Comparison of ENCODE assay signal across 13 mouse cellular contexts in genomic region chr16:10465011-10465681, GRCm38 (mm10). TPM values are rescaled to one million over a fixed set of nuclear protein-coding genes. Genes with fewer than 3 reads are reported as not detected.
DNase-seq lines count a peak whose midpoint lies in the region; ATAC-seq and TF ChIP-seq lines count a peak whose summit lies in the region.
"Had no signal": no experiment of that assay in that cellular context is flagged by ENCODE, and none has a peak within 500 bp of the region (broad histone marks: within the 10 kb centered on the region; RNA-seq: fewer than 3 reads in every experiment).

No protein-coding gene starts in this region.

- no peaks in the 10 kb centered on the region for H3K9me3 ChIP-seq in hindbrain, embryonic 14.5 days (ENCODE audit: control insufficient read depth, low read length)
- H3K9me3 ChIP-seq: hindbrain, embryonic 15.5 days; limb, embryonic 15.5 days had no signal

- 6% methylated on average over 4 of the region's 4 CpGs for WGBS in large intestine, adult 2 months
- WGBS in hindbrain, embryonic 14.5 days: 43% methylated on average over 4 of the region's 4 CpGs

- H3K9ac ChIP-seq in hindbrain, embryonic 14.5 days: no peak overlapping the region
- H3K9ac ChIP-seq: hindbrain, embryonic 15.5 days; limb, embryonic 15.5 days had no signal

- H3ac ChIP-seq in C2C12 (ENCODE audit: control insufficient read depth, insufficient read length, low read depth): no peak overlapping the region

- no peak overlapping the region for H3K27ac ChIP-seq in hindbrain, embryonic 14.5 days
- H3K27ac ChIP-seq: hindbrain, embryonic 15.5 days; limb, embryonic 15.5 days had no signal

- no peaks in the 10 kb centered on the region for H3K79me3 ChIP-seq in C2C12 (ENCODE audit: low read depth)

- H3K4me2 ChIP-seq in hindbrain, embryonic 14.5 days (replicated peaks): no peak overlapping the region
- H3K4me2 ChIP-seq: hindbrain, embryonic 15.5 days; limb, embryonic 15.5 days had no signal

- ATAC-seq in hindbrain, embryonic 14.5 days (ENCODE audit: low FRiP score): no peak

- no peaks in the 10 kb centered on the region for H3K36me3 ChIP-seq in C2C12 (ENCODE audit: control insufficient read depth, insufficient read depth)
- no peaks in the 10 kb centered on the region for H3K36me3 ChIP-seq in hindbrain, embryonic 14.5 days (replicated peaks; ENCODE audit: control insufficient read depth, insufficient read depth)
- H3K36me3 ChIP-seq: hindbrain, embryonic 15.5 days; limb, embryonic 15.5 days had no signal

- TF ChIP-seq CTCF in C2C12 (IDR thresholded peaks at IDR 0.05; ENCODE audit: control insufficient read depth, insufficient read depth, insufficient read length): no peak

- no peaks in the 10 kb centered on the region for H3K79me2 ChIP-seq in C2C12 (ENCODE audit: control insufficient read depth, insufficient read depth)

- H3K4me1 ChIP-seq in hindbrain, embryonic 14.5 days (replicated peaks; ENCODE audit: control insufficient read depth, insufficient read depth, low read length): no peaks in the 10 kb centered on the region
- H3K4me1 ChIP-seq: hindbrain, embryonic 15.5 days had no signal

- intact Hi-C loops in gastrocnemius, postnatal 14 days (cut with DNase I; ENCODE audit: low total_unique reads): no loop called here

- peaks cover 3% of the 10 kb centered on the region for H3K27me3 ChIP-seq in C2C12 (ENCODE audit: control insufficient read depth, insufficient read depth, insufficient read length)
- H3K27me3 ChIP-seq in hindbrain, embryonic 14.5 days (ENCODE audit: control insufficient read depth, insufficient read depth, low read length): no peaks in the 10 kb centered on the region
- H3K27me3 ChIP-seq: hindbrain, embryonic 15.5 days; limb, embryonic 15.5 days had no signal

- peak; percentile 14 for DNase-seq in ES-CJ7 (ENCODE audit: low read depth, low spot score)
- peak; percentile 49 for DNase-seq in kidney, adult 18-20 months
- DNase-seq in large intestine, adult 2 months (ENCODE audit: low read depth, low spot score): peak; percentile 90
- no peak for DNase-seq in hindbrain, embryonic 14.5 days (ENCODE audit: low spot score)
- DNase-seq in layer of hippocampus, adult 8-10 months (ENCODE audit: low spot score in 2 of 2): no peak
- no peak for DNase-seq in gastrocnemius, postnatal 14 days
- DNase-seq: cerebellum, postnatal 14 days had no signal

- no peak overlapping the region for H3K4me3 ChIP-seq in C2C12 (ENCODE audit: insufficient read depth, poor library complexity, severe bottlenecking)
- H3K4me3 ChIP-seq in hindbrain, embryonic 14.5 days (replicated peaks; ENCODE audit: low read length): no peak overlapping the region
- H3K4me3 ChIP-seq: hindbrain, embryonic 15.5 days; limb, embryonic 15.5 days had no signal

TF ChIP-seq in C2C12, 6 proteins besides CTCF, POLR2A, EP300 and RAD21:
- peak; percentile 66 for TF ChIP-seq USF1 (IDR thresholded peaks at IDR 0.05; ENCODE audit: low read depth)
- TF ChIP-seq MAX (IDR thresholded peaks at IDR 0.05): no peak

RNA-seq across cellular contexts. Expression of gene Ciita, which starts 14.7 kb away (rescaled TPM):
- polyA plus RNA-seq in C2C12 (2012; fragmentation: generic; extraction: Trizol): not detected
- 18.1 and 29.0 TPM in 2 replicates for polyA plus RNA-seq in large intestine, adult 2 months (2012; rRNA removed)
- 0.62 and 0.69 TPM in 2 replicates for polyA plus RNA-seq in hindbrain, embryonic 14.5 days (2014; fragmentation: Nextera tagmentation; extraction: Ambion mirVana)
- under 1 TPM; 0.18 to 0.67 (median 0.39) TPM for total RNA-seq in layer of hippocampus, adult 8-10 months (2022)
- under 1 TPM; 0.14 to 0.22 TPM for total RNA-seq in gastrocnemius, postnatal 14 days (2021)
- total RNA-seq: layer of hippocampus, postnatal 25 days; MEL had no signal

RNA-seq across cellular contexts. Expression of gene Tvp23a, which starts 18.0 kb away (rescaled TPM):
- 2.9 TPM for polyA plus RNA-seq in C2C12 (2012; fragmentation: generic; extraction: Trizol)
- 2.0 and 3.1 TPM in 2 replicates for polyA plus RNA-seq in large intestine, adult 2 months (2012; rRNA removed)
- 44.3 and 44.5 TPM in 2 replicates for polyA plus RNA-seq in hindbrain, embryonic 14.5 days (2014; fragmentation: Nextera tagmentation; extraction: Ambion mirVana)
- 10 to 100 TPM; 24.5 to 28.4 (median 25.9) TPM for total RNA-seq in layer of hippocampus, adult 8-10 months (2022)
- under 1 TPM; 0.69 to 0.80 TPM for total RNA-seq in gastrocnemius, postnatal 14 days (2021)
- total RNA-seq: megakaryocyte-erythroid progenitor cell, adult 5-6 weeks had no signal

RNA-seq across cellular contexts. Expression of gene Nubp1, which starts 53.4 kb away (rescaled TPM):
- polyA plus RNA-seq in C2C12 (2012; fragmentation: generic; extraction: Trizol): 67.6 TPM
- polyA plus RNA-seq in large intestine, adult 2 months (2012; rRNA removed): 34.4 and 37.0 TPM in 2 replicates
- 46.0 and 50.4 TPM in 2 replicates for polyA plus RNA-seq in hindbrain, embryonic 14.5 days (2014; fragmentation: Nextera tagmentation; extraction: Ambion mirVana)
- 10 to 100 TPM; 16.8 to 20.7 (median 17.8) TPM for total RNA-seq in layer of hippocampus, adult 8-10 months (2022)
- 1 to 10 TPM; 6.5 to 6.9 TPM for total RNA-seq in gastrocnemius, postnatal 14 days (2021)

Comparison
In these comparisons a context has a peak if more than half of its experiments do, and no peak if none do; other contexts are left out.
1. DNase-seq: peak in ES-CJ7 (single experiment), kidney, adult 18-20 months (single experiment) and large intestine, adult 2 months (single experiment); none in hindbrain, embryonic 14.5 days (single experiment), layer of hippocampus, adult 8-10 months (0 of 2) and gastrocnemius, postnatal 14 days (single experiment).
2. RNA of gene Ciita, which starts 14.7 kb away (polyA plus RNA-seq): 18.1 to 29.0 TPM in large intestine, adult 2 months; 0.62 to 0.69 TPM in hindbrain, embryonic 14.5 days and not detected in C2C12 (single experiment); every median in the first group is over 10 times any median in the second.
3. RNA of gene Tvp23a, which starts 18.0 kb away (polyA plus RNA-seq): 44.3 to 44.5 TPM in hindbrain, embryonic 14.5 days; 2.9 TPM in C2C12 (single experiment) and 2.0 to 3.1 TPM in large intestine, adult 2 months; every median in the first group is over 10 times any median in the second.